Mouse (Mus musculus): ENCODE measurements around the gene Ldhd.
A peak's percentile ranks its signal among the peaks of the same experiment; 100 is the strongest.

The Ldhd gene

DNA sequence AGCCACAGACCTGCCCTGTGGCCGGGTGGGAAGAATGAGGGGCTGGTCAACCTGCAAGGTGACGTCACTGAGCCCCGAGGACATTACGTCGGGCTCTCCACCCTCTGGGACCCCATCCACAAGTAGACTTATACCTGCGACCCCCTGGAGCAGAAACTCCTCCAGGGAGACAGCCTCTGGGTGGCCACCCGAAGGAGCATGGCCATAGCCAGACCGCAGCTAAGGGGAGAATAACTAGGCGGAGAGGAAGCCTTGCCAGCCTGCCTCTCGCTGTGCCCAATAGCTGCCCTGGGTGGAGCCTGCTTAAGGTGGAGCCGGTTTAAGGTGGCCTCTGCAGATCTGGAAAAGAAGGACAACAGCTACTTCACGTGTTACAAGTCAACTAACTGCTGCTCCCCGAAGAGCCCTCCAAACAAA is at the start of gene Ldhd:
Gene Ldhd (minus strand): TSS at position 270 of the 417 bp plus-strand sequence.
- peak in 1 of 2 experiments; percentile 64 for DNase-seq (ENCODE audit: low spot score in 2 of 2)

DNA sequence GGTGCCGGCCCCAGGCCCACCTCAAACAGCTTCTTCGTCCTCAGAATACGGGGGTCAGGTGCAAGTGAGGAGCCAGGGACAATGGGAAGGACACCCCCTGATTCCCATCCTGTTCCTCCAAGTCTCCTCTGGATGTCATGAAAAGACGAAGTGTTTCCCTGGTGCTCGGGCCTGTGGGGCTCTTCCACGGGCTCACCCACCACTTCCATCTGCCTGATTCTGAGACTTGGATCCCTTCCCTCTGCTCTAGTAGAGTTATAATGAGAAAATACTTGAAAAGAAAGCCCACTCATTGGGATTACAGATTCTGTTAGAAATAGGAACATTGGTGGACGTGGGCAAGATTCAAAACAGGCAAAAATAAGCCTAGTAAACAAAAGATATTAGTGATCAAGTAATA is 48.7 kb upstream of the Ldhd start:
- no peak for DNase-seq (ENCODE audit: low spot score in 2 of 2)

DNA sequence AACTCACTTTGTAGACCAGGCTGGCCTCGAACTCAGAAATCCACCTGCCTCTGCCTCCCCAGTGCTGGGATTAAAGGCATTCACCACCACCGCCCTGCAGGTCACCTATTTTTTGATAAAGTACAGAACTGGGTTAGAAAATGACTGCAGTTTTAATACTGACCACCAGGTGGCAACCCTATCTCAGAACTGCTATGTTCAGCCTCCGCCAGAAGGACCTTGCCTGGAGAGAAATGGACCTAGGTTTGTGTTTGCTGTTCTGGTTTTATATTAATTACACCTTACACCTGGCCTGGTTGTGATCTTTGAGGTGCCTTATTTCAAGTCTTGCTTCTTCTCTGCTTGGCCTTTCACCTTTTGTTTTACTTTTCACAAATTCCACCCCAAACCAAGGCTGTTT is 47.9 kb upstream of the Ldhd start:
- DNase-seq (ENCODE audit: low spot score in 2 of 2) = peak; percentile 53 to 78

DNA sequence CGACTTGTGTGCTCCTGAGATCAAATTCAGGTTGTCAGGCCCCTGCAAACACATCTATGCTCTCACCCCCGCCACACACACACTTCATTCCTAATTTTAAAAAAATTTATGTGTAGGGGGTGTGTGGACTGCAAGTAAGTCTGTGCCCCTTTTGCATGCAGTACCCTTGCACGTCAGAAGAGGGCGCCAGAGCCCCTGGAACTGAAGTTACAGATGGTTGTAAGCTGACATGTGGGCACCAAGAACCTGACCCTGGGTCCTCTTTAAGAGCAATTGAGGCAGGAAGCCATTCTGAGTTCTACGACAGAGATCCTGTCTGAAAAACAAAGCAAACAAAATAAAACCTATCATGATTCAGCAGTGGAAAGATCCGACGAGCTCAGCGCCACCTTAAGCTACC is 46.1 kb upstream of the Ldhd start:
- peak in 1 of 2 experiments; percentile 69 for DNase-seq (ENCODE audit: low spot score in 2 of 2)

DNA sequence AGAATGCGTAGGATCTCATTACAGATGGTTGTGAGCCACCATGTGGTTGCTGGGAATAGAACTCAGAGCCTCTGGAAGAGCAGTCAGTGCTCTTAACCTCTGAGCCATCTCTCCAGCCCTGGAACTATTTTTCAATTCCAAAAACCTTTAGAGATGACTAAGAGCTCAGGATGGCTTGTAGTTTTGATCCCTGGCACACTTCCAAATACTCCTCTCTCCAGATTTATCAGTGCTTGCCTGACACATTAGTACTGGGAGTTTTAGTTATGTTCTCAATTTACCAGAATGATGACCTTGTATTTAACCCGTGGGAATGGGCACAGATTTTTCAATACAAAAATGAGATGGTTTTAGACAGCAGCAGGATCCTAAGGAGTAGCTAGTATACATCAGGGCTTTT is 36.6 kb upstream of the Ldhd start:
- DNase-seq (ENCODE audit: low spot score in 2 of 2) = no peak

DNA sequence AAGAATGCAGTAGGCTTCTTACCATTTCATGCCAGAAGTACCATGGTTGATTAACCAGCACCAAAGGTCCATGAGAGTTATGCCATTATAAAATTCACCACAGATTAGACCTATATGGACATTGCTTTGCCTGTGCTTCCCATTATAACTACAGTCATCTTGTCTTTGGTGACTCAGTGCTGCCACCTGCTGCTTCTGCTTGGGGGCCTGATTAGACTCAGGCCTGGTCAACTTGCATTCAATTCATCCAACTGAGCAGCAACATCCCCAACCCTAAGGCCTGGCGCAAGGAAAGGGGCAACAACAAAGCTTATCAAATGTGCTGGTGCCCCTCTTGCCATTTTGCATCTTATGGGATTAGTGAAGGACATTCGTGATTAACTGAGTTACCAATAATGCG is 32.3 kb upstream of the Ldhd start:
- peak; percentile 71 to 87 for DNase-seq (ENCODE audit: low spot score in 2 of 2)

DNA sequence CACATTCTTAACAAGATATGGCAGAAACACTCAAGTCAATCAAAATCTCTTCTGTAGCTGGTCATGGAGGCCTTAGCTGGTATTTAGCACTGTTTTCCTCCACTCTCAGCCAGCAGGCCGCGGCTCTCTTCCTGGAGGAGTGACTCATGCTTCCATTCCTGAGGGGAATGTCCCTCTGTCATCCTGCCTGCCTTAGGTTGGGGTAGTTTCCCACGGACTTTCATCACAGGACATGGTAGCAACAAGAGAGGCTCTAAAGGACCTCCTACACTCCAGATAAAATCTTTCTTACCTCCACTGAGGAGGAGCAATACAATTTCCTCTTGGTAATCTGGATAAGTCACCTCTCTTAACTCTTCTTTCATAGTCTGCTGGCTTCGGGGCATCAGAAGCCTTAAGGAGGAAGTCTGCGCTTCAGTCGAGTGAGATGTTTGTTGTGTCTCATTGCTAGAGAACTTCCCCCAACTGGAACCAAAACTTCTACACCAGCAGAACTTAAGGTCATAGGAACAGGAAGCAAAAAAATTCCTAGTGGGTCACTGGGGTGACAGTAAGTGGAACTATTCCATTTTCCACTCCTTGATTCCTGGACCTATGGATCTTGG is 28.7 kb upstream of the Ldhd start:
- no peak for DNase-seq (ENCODE audit: low spot score in 2 of 2)

DNA sequence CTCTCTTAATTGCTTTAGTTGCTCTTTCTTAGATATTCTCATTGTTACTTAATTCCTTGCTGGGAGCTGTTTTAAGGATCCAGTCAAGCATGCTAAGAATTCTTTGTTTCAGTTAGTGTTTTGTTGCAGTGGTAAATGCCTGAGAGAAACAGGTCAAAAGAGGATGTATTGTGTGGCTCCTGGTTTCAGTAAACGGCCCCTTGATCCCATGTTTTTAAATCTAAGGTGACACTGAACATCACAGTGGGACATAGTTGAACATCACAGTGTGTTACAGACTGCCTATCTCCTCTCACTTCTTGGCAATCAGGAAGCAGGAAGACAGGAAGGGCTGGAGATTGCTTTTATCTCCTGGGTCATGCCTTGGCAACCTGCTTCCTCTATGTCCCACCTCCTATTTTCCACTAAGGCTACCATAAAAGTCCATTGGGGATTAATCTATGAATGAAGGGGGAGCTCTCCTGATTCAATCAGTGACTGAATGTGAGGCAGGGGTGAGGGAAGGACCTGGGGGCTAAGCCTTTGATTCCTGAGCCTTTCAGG is 27.2 kb upstream of the Ldhd start:
- no peak for DNase-seq (ENCODE audit: low spot score in 2 of 2)

DNA sequence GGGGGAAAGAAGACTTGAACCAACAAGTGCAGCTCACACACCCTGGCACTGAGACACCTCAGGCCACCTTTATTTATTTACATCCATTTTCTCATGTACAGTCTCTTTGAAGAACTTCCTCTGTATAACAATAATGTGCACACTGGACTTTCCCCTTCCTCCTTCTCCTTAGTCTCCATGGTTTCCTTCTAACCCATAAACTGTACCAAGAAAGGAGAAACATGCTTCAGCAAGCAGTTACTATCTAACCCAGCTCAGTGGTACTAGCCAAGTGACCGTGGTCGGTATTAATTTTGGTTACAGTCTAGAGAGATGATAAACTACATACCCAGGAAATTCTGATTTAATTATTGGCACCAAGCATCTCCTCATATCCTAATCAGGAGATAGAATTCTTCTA is 23.4 kb upstream of the Ldhd start:
- DNase-seq (ENCODE audit: low spot score in 2 of 2) = no peak

DNA sequence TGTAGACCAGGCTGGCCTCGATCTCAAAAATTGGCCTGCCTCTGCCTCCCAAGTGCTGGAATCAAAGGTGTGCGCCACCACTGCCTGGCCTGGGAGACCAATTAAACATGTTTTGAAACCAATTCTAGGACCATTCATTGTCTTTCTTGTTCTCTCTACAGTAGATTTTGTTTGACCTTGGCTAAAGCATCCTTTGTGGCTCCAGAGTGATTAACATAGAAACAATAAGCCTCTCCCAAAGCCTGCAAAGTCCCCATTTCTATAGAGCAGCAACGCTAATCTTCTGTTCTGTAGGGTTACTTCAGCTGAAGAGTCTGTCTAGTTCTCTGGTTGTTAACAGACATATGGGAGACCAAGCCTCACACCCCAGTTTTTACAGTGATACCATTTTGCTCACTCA is 20.5 kb upstream of the Ldhd start:
- DNase-seq (ENCODE audit: low spot score in 2 of 2) = no peak

DNA sequence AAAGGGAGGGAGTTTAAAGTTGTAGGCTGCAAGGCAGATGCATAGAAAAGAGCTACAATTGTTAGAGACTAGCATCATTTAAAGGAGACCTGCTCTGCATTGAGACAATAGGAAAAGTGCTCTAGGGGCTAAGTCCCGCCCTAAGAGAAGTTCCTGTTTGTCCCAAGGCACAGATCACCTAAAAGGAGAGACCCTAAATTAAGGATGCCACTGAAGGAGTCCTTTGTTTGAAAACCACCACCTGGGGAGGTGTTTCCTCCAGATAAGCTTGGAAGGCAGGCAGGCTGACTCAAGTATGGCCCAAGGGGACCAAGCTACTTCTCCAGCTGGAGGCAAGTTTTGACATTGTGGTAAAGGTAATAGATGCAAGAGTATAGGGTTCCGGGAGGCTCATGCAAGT is 18.7 kb upstream of the Ldhd start:
- DNase-seq (ENCODE audit: low spot score in 2 of 2) = no peak

DNA sequence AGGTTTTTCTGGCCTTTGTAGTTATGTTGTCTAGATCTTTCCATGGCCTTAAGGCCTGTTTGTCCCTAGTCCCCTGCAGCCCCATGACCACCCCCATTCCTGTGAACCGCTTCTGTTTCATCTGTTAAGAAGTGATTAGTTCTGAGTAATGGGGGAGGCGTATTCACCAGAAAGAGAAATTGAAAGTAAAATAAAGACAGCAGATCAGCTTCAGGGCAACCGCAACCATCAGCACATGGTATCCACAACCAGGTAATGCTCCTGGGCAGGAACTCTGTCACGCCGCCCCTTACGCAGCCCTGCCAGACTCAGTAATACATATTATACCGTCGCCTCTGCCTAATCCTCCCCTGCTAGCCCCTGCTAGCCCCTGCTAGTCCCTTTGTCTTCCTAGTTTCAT is 15.5 kb upstream of the Ldhd start:
- DNase-seq (ENCODE audit: low spot score in 2 of 2) = no peak

DNA sequence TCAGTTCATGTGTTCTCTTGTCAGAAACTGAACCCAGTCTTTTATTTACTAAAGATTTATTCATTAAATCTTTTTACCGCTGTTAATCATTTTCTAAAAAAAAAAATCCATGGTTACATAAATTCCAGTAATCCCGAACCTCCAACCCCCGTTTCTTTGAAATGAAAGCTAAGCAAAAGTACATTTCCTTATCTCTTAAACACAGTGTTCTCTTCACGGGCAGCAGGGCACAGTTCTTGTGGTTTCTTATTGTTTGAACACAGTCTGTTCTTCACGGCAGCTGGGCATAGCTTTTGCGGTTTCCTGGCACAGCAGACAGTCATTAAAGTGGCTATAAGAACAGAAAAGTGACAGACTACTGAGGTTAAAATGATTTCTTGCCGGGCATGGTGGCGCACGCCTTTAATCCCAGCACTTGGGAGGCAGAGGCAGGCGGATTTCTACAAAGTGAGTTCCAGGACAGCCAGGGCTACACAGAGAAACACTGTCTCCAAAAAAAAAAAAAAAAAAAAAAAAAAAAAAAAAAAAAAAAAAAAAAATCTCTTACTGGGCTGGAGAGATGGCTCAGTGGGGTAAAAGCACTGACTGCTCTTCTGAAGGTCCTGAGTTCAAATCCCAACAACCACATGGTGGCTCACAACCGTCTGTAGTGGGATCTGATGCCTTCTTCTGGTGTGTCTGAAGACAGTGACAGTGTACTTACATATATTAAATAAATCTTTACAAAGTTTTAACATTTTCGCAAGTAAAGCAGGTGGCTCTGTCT is 14.3 kb upstream of the Ldhd start:
- DNase-seq (ENCODE audit: low spot score in 2 of 2) = peak in 1 of 2 experiments; percentile 42

DNA sequence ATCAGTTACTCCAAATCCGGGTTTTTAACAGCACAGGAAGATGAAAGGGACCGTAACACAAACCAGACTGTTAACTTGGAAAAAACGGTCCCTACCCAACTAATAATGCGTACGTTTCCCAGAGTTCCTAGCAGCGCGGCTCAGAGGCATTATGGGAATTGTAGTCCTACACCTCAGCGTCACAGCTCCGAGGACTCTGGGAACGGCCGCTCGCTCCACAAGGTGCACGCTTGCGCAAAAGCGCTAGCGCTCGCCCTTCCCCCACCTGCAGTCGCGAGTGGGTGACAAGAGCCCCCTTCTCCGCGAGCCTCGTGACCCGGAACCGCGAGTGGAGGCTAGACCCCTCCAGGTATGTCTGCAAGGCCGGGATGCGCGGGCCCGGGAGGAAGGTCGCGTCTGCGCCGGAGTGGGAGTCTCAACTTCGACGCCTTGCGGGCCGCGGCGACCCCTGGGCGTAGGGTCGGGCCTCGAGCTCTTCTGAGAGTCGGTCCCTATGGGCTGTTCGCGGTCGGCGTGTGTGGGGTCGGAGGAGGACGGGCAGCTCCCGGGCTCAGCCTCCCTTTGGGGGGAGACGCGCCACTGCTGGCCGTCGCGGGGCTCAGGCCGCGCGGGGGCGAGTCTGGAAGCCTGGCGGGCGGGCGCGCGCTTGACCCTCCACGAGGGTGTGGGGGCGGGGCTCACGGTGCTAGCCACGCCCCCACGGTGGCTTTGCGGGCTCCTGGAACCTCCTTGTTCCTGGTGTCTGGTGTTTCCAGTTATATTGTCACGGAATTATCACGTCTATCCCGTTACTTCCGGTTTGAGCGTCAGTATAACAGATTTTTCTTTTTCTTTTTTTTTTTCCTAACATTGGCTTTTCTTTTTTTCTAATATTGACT is 13.3 kb upstream of the Ldhd start, which contains the start of gene Zfp1:
Gene Zfp1 (plus strand): TSS at position 138 of the 878 bp plus-strand sequence.
- DNase-seq (ENCODE audit: low spot score in 2 of 2) = peak; percentile 85 to 91

DNA sequence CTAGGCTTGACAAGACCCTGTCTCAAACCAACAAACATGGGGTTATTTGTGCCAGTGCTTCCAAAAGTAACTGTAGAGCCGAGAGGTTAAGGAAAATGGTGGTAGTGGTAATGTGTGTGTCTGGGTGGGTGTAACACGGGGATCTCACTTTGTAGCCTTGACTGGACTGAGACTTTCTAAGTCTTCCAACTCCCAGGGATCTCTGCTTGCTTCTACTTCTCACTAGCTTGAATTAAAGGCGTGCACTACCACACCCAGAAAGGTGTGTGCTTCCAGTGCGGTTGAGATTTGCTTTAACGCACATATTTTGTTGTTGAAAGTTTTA is 12.7 kb upstream of the Ldhd start:
- DNase-seq (ENCODE audit: low spot score in 2 of 2) = no peak

DNA sequence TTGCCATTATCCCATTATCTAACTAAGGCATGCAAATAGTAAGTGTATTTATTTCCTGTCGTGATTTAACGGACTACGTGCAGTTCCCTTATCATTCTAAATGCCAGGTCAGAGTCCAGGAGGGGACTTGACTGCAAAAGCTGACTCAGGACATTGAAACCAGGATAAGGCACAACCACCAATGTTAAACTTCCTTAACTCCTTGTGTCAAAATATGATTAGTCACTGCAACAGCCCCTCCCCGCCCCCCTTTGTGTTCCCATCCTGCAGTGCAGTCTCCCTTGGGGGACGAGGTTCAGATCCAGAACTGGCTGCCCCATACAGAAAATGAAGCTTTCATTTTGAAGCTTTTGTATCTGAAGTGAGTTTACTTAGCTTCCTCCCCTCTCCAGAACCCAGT is 12.3 kb upstream of the Ldhd start:
- peak in 1 of 2 experiments; percentile 16 for DNase-seq (ENCODE audit: low spot score in 2 of 2)

DNA sequence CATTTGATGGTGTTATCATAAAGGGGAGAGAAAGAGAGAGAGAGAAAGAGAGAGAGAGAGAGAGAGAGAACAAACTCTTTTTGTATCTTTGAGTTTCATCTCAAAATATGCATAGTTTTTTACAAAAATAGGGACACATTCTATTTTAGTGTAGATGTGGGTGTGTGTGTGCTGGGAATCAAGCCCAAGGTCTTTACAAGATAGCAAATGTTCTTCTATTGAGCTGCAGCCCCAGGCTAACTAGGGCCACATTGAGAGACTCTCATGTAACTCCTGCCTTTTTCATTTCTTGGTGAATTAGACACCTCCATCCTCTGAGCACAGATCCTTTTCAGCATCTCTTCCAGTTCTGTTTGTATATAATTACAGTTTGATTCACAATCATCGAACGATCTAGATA is 10.9 kb upstream of the Ldhd start:
- DNase-seq (ENCODE audit: low spot score in 2 of 2) = no peak

DNA sequence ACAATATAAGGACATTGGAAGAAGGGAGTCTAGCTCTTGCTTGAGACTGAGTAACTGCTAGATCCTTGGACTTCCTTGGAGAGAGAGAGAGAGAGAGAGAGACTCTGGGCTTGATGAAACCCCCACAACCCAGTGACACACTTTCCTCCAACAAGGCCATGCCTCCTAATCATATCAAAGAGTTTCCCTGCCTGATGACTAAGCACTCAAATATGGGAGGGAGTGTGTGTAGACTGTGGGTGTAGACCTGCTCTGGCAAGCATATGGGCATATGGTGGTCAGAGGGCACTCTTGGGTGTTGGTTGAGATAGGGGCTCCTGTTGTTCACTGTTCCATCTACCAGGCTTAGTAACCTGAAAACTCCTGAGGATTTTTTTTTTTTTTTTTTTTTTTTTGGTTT is 7.9 kb upstream of the Ldhd start:
- no peak for DNase-seq (ENCODE audit: low spot score in 2 of 2)

DNA sequence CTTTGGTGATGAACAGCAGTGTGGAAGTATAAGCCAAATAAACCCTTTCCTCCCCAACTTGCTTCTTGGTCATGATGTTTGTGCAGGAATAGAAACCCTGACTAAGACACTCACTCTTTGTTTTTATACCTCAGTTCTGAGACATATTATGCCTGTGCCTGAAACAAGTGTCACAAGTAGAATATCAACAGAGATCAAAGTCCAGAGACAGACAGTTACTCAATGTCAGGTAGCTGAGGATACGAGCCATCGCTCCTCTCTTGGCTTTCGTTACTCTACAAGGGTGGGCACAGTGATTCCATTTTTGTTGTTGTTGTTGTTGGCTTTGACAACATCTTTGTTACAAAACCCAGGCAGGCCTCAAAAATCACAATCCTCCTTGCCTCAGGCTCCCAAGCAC is 2.8 kb upstream of the Ldhd start:
- no peak for DNase-seq (ENCODE audit: low spot score in 2 of 2)

DNA sequence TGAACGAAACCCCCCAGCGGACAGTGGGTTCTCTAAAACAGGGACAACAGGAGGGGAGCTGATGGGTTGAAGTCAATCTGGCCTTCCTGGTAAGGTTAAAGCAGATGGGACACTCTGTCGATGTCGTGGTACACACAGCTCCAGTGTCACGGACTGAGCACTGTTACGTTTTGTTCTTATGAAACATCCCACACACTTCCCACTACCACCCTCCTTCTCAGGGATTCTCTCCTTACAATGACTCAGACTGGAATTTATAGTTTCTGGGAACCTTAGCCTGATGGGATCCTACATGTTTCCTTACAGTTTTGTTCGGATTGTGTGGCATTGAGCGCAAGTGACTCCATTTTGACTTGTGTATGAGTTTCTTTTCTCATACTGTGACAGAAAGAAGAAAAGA is 1.4 kb upstream of the Ldhd start:
- no peak for DNase-seq (ENCODE audit: low spot score in 2 of 2)

DNA sequence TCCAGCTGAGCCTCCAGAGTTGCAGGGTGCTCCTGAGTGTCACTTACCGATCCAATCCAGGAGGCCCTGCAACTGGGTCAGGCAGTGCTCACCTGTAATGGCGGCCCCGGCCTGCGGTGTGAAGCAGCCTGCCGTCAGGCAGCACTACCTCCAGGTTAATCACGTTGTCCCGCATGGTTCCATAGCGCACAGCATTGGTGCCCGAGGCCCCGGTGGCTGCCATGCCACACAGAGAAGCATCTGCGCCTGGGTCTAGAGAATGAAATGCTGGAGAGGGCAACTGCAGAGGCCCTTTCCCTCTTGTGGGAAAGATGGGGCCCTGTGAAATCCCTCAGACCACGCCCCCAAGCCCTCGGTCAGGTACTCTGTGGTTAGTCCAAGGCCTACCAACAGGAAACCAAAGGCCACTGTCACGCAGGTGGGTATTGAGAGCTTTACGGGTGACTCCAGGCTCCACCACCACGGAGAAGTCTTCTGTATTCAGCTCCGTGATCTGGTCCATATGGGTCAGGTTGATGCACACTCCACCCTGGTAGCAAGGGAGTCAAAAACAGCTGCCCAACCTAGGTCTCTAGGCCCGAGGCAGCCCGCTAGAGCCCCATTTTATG is 1.2 kb downstream of the Ldhd start:
- DNase-seq (ENCODE audit: low spot score in 2 of 2) = peak in 1 of 2 experiments; percentile 61

DNA sequence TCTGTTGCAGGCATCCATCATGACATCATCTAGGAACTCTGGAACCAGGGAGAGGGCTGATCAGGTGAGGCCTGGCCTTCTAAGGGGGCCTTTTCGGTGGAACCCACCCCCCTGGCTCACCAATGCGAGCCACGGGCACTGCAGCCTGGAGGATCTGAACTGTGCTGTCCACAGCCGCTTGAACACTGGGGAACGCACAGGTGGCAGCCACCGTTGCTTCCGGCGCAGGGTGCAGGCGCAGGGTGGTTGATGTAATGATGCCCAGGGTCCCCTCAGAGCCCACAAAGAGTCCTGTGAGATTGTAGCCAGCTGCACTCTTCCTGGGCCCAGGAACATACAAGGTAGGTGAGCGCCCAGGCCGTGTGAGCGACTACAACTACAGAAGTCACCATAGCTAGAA is 1.8 kb downstream of the Ldhd start:
- DNase-seq (ENCODE audit: low spot score in 2 of 2) = peak in 1 of 2 experiments; percentile 62
